In the genomic region with DNA sequence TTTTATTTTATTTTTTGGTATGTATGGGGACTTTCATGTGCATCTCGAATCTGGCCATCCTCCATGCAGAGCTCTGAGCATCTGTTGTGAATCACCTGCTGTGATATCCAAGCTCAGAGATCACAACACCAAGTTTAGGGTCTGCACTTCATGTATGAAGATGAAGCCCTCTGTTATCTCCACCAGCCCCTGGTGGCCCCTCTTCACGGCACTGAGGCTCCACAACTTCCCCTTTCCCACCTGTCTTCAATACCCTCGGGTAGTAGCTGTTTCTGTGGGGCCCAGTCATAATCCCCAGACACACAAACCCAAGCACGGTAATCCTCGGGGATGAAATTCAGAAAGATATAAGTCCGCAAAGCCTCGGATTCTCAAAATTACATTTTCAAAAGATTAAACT, we compare ENCODE assay signal across 28 mouse cellular contexts. TPM values are rescaled to one million over a fixed set of nuclear protein-coding genes. Genes with fewer than 3 reads are reported as not detected.
"Had no signal": no experiment of that assay in that cellular context is flagged by ENCODE, and none has a peak within 500 bp of the region (broad histone marks: within the 10 kb centered on the region; RNA-seq: fewer than 3 reads in every experiment).

No protein-coding gene starts in this region.

- H3K27me3 ChIP-seq: midbrain, embryonic 12.5 days; neural tube, embryonic 13.5 days; neural tube, embryonic 15.5 days; stomach, embryonic 15.5 days had no signal

- H3K4me1 ChIP-seq: midbrain, embryonic 12.5 days had no signal

- ATAC-seq: midbrain, embryonic 16.5 days had no signal

- H3K36me3 ChIP-seq: midbrain, embryonic 12.5 days; neural tube, embryonic 13.5 days; neural tube, embryonic 15.5 days; stomach, embryonic 15.5 days had no signal

- DNase-seq: lung, adult 18-20 months; lung, embryonic 14.5 days; lung, postnatal 10 days; lung, postnatal 4 days; midbrain, embryonic 14.5 days; retina, postnatal 1 day; right cerebral cortex, adult 18-20 months; right cerebral cortex, postnatal 25 days; right cerebral cortex, postnatal 4 days; spleen, adult 18-20 months; thymus, adult 2 months; thymus, postnatal 25 days; thymus, postnatal 4 days had no signal

- H3K27ac ChIP-seq: midbrain, embryonic 12.5 days; neural tube, embryonic 13.5 days; neural tube, embryonic 15.5 days; stomach, embryonic 15.5 days; stomach, postnatal 0 days had no signal

- H3K4me2 ChIP-seq: lung, embryonic 14.5 days; midbrain, embryonic 12.5 days; neural tube, embryonic 13.5 days; neural tube, embryonic 15.5 days; stomach, embryonic 15.5 days had no signal

- H3K9me3 ChIP-seq: midbrain, embryonic 12.5 days; neural tube, embryonic 13.5 days; neural tube, embryonic 15.5 days; stomach, embryonic 15.5 days had no signal

- H3K4me3 ChIP-seq: midbrain, embryonic 12.5 days; myocyte; neural tube, embryonic 13.5 days; neural tube, embryonic 15.5 days; stomach, embryonic 15.5 days had no signal

- H3K9ac ChIP-seq: lung, embryonic 14.5 days; midbrain, embryonic 12.5 days; neural tube, embryonic 13.5 days; neural tube, embryonic 15.5 days; stomach, embryonic 15.5 days had no signal

RNA-seq across cellular contexts. Expression of gene 4931422A03Rik, which starts 5.1 kb away (rescaled TPM):
- polyA plus RNA-seq: small intestine, adult 2 months; thymus, adult 2 months had no signal

RNA-seq across cellular contexts. Expression of gene Gm10912, which starts 42.5 kb away (rescaled TPM):
- total RNA-seq: megakaryocyte, adult 5-6 weeks had no signal
- polyA plus RNA-seq: lung, embryonic 14.5 days; lung, embryonic 16.5 days; midbrain, embryonic 12.5 days; midbrain, embryonic 14.5 days; midbrain, embryonic 16.5 days; myocyte; neural tube, embryonic 11.5 days; neural tube, embryonic 13.5 days; neural tube, embryonic 15.5 days; stomach, postnatal 0 days had no signal

RNA-seq across cellular contexts. Expression of gene Gm10799, which starts 45.3 kb away (rescaled TPM):
- total RNA-seq: megakaryocyte, adult 5-6 weeks; megakaryocyte-erythroid progenitor cell, adult 5-6 weeks had no signal
- polyA plus RNA-seq: liver, embryonic 16.5 days; lung, embryonic 14.5 days; lung, embryonic 16.5 days; midbrain, embryonic 12.5 days; midbrain, embryonic 14.5 days; midbrain, embryonic 16.5 days; myocyte; neural tube, embryonic 11.5 days; neural tube, embryonic 13.5 days; neural tube, embryonic 15.5 days; small intestine, adult 2 months; stomach, embryonic 15.5 days; stomach, postnatal 0 days; testis, adult 2 months; thymus, adult 2 months; urinary bladder, adult 2 months had no signal

RNA-seq across cellular contexts. Expression of gene Cd59b, which starts 46.6 kb away (rescaled TPM):
- total RNA-seq: megakaryocyte, adult 5-6 weeks had no signal
- polyA plus RNA-seq: myocyte had no signal
